Mouse (Mus musculus) adrenal gland, postnatal 36 days (tissue): Measurements from ENCODE around the gene Tfb2m. TPM values are rescaled to one million over a fixed set of nuclear protein-coding genes. Genes with fewer than 3 reads are reported as not detected.

Experiments used
- DNase-seq, 2 experiments: peaks; one replicate each; pipeline ENCODE4 v3.0.0; 2021; ENCODE audit warnings: mixed read lengths in 1 of 2
- total RNA-seq, 2 experiments: library from RNA; stranded (reverse); gene quantifications; 2 replicates each; pipeline ENCODE4 v1.2.3; 2021

Tfb2m gene
- total RNA-seq, 2 experiments from 2014 or later, result 49.4 to 55.0 TPM

DNA sequence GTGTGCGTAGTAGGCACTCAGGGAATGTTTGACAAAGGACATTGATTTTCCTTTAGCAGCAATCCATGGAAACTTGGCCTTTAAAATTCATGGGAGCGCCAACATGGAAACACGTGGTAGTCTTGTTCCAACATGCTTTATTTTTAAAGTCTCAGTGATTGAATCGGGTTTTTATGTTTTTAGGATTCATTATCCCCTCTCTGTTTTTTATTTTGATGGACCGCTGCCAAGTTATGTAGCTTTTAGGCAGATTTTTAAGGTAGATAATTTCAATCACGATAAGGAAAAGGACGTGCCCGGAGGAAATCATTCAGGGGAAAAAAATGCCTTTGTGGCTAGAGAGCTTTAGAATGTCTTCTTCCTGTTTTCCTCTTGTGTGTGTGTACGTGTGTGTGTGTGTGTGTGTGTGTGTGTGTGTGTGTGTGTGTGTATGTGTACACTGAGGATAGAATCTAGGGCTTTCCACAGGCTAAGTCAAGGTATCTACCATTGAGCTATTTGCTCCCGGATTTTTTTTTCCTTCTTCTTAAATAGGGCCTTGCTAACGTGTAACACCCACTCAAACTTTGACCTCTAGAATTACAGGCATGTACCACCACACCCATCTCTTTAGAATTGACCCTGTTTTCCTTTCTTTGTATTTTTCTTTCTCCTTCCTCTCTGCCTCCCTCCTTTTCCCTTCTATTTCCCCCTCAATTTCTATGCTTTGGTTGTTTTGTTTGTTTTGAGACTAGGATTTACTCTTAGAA lies 13.6 kb upstream of the Tfb2m start:
- no peak for DNase-seq

DNA sequence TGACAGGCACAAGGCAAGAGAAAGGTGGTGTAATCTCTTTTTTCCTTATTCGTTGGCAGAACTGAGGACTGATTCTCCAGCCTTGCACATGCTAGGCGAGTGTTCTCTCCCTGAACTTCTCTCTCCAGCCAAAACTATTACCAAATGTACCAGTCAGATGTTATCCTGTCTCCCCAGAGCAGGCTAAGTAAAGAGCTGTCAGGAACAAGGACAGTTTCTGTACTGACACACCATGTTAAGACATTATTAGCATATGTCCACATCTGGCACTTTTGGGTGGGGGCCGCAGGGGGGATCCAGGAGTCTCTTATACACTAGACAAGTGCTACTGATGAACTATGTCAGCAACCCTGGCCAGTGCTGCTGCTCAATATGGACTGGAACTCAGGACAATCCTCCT lies 10.9 kb upstream of the Tfb2m start:
- DNase-seq, result no peak

- no peak for DNase-seq
Measured at GRCm38 (mm10) chr1:179553949-179554347, 7.9 kb upstream of the Tfb2m start.

DNA sequence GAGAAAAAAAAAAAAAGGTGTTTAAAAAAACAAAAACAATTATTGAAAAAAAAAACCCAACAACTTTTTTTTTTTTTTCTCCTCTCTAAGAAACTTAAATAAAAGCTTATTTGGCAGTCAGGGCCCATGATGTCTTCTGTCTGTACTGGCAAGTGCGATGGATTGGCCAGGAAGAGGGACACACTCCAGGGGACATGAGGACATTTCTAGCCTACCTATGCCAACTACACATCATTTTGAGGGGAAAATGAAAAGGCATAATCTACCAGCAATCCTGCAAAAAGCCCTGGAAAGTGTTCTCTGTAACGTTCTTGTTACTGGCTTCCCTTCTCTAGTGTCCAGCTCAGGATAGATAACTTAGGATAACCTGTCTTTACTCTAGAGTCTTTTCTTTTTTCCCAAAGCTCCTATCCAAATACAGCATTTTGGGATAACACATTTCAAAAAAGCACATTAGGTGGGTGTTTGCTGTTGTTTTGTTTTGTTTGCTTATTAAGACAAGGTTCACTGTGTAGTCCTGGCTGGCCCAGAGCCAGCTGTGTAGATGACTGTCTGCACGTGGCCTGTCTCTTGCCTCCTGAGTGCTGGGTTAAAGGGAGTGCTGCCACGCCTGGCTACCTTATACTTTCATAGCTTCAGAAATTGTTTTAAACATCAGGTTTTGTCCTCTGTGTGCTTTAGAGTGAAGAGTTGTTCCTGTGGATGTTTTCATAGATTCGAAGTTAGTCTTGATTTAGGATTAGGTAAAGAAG lies 7.3 kb upstream of the Tfb2m start:
- DNase-seq, result peak in 1 of 2 experiments; percentile 34

DNA sequence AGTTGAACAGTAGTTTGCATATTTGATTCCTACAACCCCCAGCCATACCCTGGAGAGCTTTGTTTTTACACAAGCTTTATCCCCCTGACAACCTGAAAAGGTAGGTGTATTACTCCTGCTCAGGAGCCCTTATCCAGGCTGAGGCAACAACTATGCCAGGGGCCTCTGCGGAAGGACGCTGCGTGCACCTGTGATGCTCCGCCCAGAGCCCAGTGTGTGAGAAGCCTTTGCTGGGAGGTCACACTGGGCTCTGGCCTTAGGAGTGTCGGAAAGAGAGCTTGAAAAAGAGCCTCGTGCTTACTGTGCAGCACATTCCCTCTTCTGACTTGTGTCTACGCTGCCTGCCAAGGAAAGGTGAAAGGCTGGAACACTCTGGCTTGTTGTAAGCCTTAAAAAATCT lies 6.7 kb upstream of the Tfb2m start:
- no peak for DNase-seq

GRCm38 (mm10) chr1:179551921-179552320 lies 5.9 kb upstream of the Tfb2m start:
- DNase-seq, result no peak

GRCm38 (mm10) chr1:179551336-179551735 lies 5.3 kb upstream of the Tfb2m start:
- no peak for DNase-seq

GRCm38 (mm10) chr1:179548996-179549752 lies 3.1 kb upstream of the Tfb2m start:
- no peak for DNase-seq

GRCm38 (mm10) chr1:179548220-179548619 lies 2.2 kb upstream of the Tfb2m start:
- DNase-seq, result no peak

DNA sequence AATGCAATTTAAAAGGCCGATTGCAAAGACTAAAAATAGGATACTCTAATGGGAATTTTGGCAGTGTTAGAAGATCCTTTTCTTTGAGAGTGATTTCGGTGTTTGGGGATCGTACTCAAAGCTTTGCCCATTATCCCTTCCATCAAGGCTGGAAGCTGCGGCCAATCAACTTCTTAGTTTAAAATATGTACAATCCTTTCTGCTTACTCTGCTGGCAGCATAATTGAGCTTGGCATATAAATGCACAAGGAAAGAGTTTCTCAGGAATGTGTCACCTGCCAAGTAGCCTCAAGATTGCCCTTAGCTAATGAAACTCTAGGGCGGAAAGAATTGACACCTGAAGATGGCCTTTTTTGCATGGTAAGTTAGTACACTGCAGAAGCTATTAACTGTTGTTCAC lies 1.1 kb upstream of the Tfb2m start:
- no peak for DNase-seq

GRCm38 (mm10) chr1:179546551-179546917 lies 467 bp upstream of the Tfb2m start:
- no peak for DNase-seq

DNA sequence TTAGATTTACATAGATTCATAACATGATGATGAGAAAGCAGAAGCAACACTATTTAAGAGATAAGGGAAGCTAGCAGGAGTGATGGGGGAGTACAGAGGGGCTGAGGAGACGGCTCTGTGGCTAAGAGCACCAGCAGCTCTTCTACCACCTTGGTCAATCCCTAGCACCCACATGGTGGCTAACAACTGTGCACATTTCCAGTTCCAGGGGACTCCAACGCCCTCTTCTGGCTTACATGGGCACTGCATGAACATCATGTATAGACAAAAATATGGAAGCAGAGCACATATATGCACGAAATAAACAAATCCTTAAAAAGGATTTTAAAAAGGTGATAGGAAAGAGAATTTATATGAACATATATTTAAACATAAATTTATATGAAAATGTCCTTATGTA lies 4.6 kb downstream of the Tfb2m start:
- no peak for DNase-seq

GRCm38 (mm10) chr1:179539887-179540286 lies 6.2 kb downstream of the Tfb2m start:
- no peak for DNase-seq

DNA sequence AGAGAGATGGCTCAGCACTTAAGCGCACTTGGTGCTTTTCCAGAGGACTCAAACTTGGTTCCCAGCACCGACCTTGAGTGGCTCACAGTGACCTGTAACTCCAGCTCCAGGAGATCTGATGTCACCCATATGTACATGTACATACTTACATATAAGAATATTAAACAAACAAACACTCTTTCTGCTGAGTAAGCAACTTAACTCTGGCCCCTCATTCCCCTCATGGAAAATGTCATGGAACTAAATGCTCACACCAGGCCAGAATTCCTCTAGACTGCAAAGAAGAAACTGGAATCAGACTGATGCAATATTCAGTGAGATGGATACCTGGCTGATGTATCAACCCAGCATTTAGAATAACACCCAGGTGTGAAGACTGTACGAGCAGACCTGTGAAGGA lies 7.0 kb downstream of the Tfb2m start:
- DNase-seq, result no peak

- no peak for DNase-seq
Measured at GRCm38 (mm10) chr1:179519901-179520300, 26.2 kb downstream of the Tfb2m start.

- peak; percentile 86 to 91 for DNase-seq
Measured at GRCm38 (mm10) chr1:179517713-179518465, 28.2 kb downstream of the Tfb2m start, which contains the start of gene Smyd3. Smyd3 (minus strand) TSS chr1:179518041.

DNA sequence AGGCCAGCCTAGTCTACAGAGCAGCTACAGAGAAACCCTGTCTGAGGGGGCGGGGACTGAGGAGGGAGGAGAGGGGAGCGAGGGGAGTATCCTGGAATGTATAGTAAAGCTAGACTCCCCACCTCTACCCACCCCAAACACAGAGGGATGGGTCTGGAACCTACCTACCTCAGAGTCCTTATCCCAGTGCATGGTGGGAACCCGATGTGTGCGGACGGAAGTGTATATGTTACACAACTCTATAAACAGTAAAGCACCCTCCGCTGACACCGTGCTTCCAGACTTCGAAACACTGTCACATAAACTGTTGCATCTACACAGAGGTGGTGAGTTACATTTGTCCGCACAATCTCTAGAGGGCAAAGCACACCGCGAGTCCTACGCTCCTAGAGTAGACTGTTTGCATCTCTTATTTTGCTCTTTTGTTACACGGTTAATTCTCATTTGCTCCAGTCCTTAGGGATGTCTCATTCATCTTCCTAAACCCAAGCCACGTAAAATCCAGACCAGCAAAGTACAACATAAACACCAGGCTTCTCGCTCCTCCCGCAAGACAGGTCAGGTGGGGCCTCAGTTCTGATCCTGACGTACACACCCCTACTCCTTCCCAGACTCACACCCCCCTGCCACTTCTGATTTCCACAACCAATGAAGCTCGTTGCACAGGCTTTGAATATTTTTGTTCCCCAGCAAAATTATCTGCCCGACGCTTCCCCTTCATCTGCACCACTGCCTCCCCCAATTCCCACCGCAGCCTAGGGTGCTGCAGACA lies 28.9 kb downstream of the Tfb2m start:
- peak; percentile 11 to 13 for DNase-seq

DNA sequence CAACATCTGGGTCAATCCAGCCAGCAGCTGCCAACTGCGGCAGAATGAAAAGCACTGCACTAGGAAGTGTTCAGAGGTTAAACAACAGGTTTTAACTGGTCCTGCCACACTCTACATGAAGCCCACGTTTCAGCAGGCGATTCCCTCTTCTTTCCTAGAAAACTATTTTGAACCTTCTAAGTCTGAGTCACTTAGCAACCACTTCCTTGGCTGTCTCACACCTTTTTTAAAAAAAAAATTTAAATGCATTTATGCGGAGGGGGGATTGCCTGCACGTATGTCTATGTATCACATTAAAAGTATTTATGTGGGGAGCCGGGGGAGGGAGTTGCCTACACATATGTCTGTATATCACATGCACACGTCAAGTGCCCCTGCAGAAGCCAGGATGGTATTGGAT lies 34.2 kb downstream of the Tfb2m start:
- no peak for DNase-seq

GRCm38 (mm10) chr1:179510546-179511340 lies 35.3 kb downstream of the Tfb2m start:
- DNase-seq, result no peak

DNA sequence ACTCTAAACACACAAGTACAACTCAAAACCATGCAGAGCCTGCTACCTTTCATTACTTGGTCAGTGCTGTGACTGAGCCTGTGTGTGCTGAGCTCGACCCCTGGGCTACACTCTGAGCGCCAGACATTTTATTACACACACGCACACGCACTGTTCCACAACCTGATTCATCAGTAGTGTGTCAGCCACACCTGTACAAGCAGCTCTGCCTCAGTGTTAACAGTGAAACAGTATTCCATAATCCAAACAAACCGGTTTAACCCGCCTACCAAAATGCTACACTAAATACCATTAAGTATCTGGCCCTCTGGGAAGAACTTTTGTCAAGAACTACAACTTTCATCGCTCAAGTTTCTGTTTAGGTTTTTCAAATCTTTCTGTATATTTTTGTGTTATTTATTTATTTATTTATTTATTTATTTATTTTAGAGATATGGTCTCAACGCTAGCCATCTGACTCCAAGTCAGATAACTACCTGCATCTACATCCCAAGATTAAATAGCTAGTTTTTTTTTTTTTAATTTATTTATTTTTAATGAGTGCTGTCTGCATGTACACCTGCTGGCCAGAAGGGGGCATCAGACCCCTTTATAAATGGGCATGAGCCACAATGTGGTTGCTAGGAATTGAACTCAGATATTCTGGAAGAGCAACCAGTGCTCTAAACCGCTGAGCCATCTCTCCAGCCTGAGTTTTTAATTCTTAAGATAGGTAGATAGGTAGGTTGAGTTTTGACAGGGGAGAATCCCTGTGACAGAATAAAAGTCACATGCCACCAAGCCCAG lies 39.3 kb downstream of the Tfb2m start:
- peak; percentile 27 to 56 for DNase-seq
